Mouse (Mus musculus) embryonic facial prominence, embryonic 13.5 days (tissue): Measurements from ENCODE around the gene Ahdc1. TPM values are rescaled to one million over a fixed set of nuclear protein-coding genes. Genes with fewer than 3 reads are reported as not detected.

Experiments used
- ATAC-seq: fragments of 200-750 bp; cut with Nextera tagmentation; 2 replicates; pipeline ENCODE4 v1.8.0; 2017; ENCODE audit warnings: low read depth; ENCODE audit not compliant: insufficient number of reproducible peaks, insufficient read depth, low FRiP score, low TSS enrichment
- H3K27ac ChIP-seq: fragments of 300-500 bp; sonication (generic); 2 replicates; pipeline ENCODE4 v1.5.1; 2015; ENCODE audit warnings: moderate library complexity, mild to moderate bottlenecking, inconsistent platforms
- H3K27me3 ChIP-seq: fragments of 300-500 bp; sonication (generic); 2 replicates; pipeline ENCODE4 v1.6.1; 2015; ENCODE audit warnings: mild to moderate bottlenecking, inconsistent platforms
- H3K36me3 ChIP-seq: fragments of 300-500 bp; sonication (generic); 2 replicates; pipeline ENCODE4 v1.6.1; 2015; ENCODE audit warnings: mild to moderate bottlenecking, inconsistent platforms
- H3K4me1 ChIP-seq: fragments of 300-500 bp; sonication (generic); 2 replicates; pipeline ENCODE4 v1.6.1; 2015; ENCODE audit warnings: inconsistent platforms
- H3K4me2 ChIP-seq: fragments of 300-500 bp; sonication (generic); 2 replicates; pipeline ENCODE4 v1.6.1; 2015; ENCODE audit warnings: moderate library complexity, mild to moderate bottlenecking, inconsistent platforms
- H3K4me3 ChIP-seq: fragments of 300-500 bp; sonication (generic); 2 replicates; pipeline ENCODE4 v1.5.1; 2015; ENCODE audit warnings: mild to moderate bottlenecking, inconsistent platforms
- H3K9ac ChIP-seq: fragments of 300-500 bp; sonication (generic); 2 replicates; pipeline ENCODE4 v1.6.1; 2015; ENCODE audit warnings: mild to moderate bottlenecking, inconsistent platforms
- H3K9me3 ChIP-seq: fragments of 300-500 bp; sonication (generic); 2 replicates; pipeline ENCODE4 v1.6.1; 2016; ENCODE audit warnings: inconsistent platforms
- WGBS: fragments of 180-500 bp; shearing (Covaris S2); methylation state at CpG from one replicate; pipeline ENCODE4 v1.1.7; 2015; ENCODE audit warnings: mixed read lengths; 5-methylcytosine and 5-hydroxymethylcytosine counted together
- polyA plus RNA-seq: library from polyadenylated mRNA; unstranded; fragments of >200 nt; fragmentation: Nextera tagmentation; extraction: Ambion mirVana; gene quantifications from 2 replicates; pipeline ENCODE4 v1.2.1, GENCODE M21; 2015

The Ahdc1 gene
- polyA plus RNA-seq, 1 experiment from 2014 or later = 12.8 TPM

- Histone ChIP-seq H3K9ac (peak within 1 kb of the TSS; percentile 36; the same call in 1 of the 2 replicates), H3K9me3 (no peaks in the 10 kb centered on the region), H3K4me3 (peak within 1 kb of the TSS; percentile 25), H3K27ac (no peak within 1 kb of the TSS), H3K4me1 (peaks cover 19% of the 10 kb centered on the region), H3K36me3 (no peaks in the 10 kb centered on the region), H3K4me2 (peak within 1 kb of the TSS; percentile 50), H3K27me3 (peaks cover 64% of the 10 kb centered on the region)
- WGBS = 10% methylated on average over 21 of the region's 21 CpGs
- no peak for ATAC-seq
Measured at GRCm38 (mm10) chr4:132973814-132974398, 37.2 kb upstream of the Ahdc1 start, which contains the start of gene Fgr. Fgr (plus strand) TSS chr4:132974095.

- 3% methylated on average over 15 of the region's 15 CpGs for WGBS
- Histone ChIP-seq H3K4me2 (peak overlapping the region; percentile 50), H3K9ac (peak overlapping the region; percentile 36; the same call in 1 of the 2 replicates), H3K27me3 (peaks cover 64% of the 10 kb centered on the region), H3K4me1 (peaks cover 19% of the 10 kb centered on the region), H3K36me3 (no peaks in the 10 kb centered on the region), H3K4me3 (peak overlapping the region; percentile 25), H3K9me3 (no peaks in the 10 kb centered on the region), H3K27ac (no peak overlapping the region)
- ATAC-seq = no peak
Measured at GRCm38 (mm10) chr4:132974904-132975303, 36.2 kb upstream of the Ahdc1 start.

DNA sequence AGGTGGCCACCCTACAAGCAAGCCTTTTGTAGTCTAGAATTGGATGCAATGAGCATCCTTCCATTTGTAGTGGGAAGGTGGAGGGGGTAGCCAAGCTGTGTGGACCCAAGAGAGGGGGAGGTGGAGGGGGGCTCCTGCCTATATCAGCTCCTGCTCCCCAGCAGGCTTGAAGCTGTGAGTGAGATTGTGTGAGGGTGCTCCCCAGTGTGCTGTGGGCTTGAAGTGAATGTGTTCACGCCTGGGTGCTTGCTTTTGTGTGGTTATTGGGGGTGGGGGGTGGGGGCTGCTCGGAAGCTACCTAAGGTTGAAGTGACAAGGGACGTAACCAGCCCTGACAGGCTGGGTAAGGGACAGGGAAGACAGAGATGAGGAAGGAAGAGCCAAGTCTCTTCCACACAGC lies 35.3 kb upstream of the Ahdc1 start:
- Histone ChIP-seq H3K9ac (no peak overlapping the region), H3K4me2 (no peak overlapping the region), H3K27me3 (peaks cover 64% of the 10 kb centered on the region), H3K4me3 (no peak overlapping the region), H3K9me3 (no peaks in the 10 kb centered on the region), H3K4me1 (peaks cover 19% of the 10 kb centered on the region), H3K36me3 (no peaks in the 10 kb centered on the region), H3K27ac (no peak overlapping the region)
- ATAC-seq = no peak
- 69% methylated on average over 3 of the region's 3 CpGs for WGBS

DNA sequence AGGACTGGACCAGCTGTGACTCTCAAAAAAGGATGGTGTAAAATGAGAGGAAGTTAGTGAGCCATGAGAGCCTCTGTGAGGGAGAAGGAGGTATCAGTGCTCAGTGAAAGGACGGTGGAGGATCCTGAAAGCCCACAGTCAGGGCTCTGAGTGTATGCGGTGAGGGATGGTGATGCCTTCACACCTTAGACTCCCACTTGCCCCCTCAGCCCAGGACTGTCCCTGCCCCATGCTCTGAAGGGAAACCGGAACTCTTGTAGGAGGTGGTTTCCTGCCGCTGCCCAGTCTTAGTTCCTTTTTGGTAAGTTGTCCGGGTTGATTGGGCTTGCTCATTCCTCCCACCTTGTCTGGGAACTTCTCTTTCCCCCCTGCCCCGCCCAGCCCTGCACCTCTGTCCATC lies 34.3 kb upstream of the Ahdc1 start:
- Histone ChIP-seq H3K9ac (no peak overlapping the region), H3K36me3 (no peaks in the 10 kb centered on the region), H3K4me2 (no peak overlapping the region), H3K4me1 (peaks cover 19% of the 10 kb centered on the region), H3K9me3 (no peaks in the 10 kb centered on the region), H3K27ac (no peak overlapping the region), H3K27me3 (peaks cover 59% of the 10 kb centered on the region), H3K4me3 (no peak overlapping the region)
- 75% methylated on average over 6 of the region's 6 CpGs for WGBS
- no peak for ATAC-seq

GRCm38 (mm10) chr4:132977597-132977996 lies 33.5 kb upstream of the Ahdc1 start:
- H3K36me3 ChIP-seq = no peaks in the 10 kb centered on the region
- 33% methylated on average over 5 of the region's 5 CpGs for WGBS
- H3K9me3 ChIP-seq = no peaks in the 10 kb centered on the region
- H3K4me3 ChIP-seq = no peak overlapping the region
- H3K27me3 ChIP-seq = peaks cover 50% of the 10 kb centered on the region
- no peak overlapping the region for H3K9ac ChIP-seq
- H3K4me1 ChIP-seq = peaks cover 19% of the 10 kb centered on the region
- no peak for ATAC-seq
- no peak overlapping the region for H3K4me2 ChIP-seq
- no peak overlapping the region for H3K27ac ChIP-seq

DNA sequence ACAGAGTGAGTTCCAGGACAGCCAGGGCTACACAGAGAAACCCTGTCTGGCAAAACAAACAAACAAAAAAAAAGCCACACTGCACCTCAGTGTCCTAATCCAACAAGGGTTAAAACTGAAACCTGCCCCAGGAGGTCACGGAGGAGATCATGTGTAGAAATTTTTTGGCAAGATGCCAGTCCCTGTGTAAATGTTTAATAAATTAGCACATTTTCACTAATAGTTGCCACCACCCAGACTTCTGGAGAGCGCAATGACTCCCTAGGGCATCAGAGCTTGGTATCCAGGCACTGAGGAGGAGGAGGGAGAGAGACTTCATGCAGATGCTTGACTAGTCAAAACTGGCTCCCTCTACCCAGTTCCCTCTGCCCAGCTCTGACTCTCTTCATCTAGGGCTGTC lies 31.9 kb upstream of the Ahdc1 start:
- no peak for ATAC-seq
- Histone ChIP-seq H3K9ac (no peak overlapping the region), H3K36me3 (no peaks in the 10 kb centered on the region), H3K4me2 (no peak overlapping the region), H3K27ac (no peak overlapping the region), H3K4me3 (no peak overlapping the region), H3K27me3 (peaks cover 34% of the 10 kb centered on the region), H3K9me3 (no peaks in the 10 kb centered on the region), H3K4me1 (peaks cover 17% of the 10 kb centered on the region)
- WGBS = 69% methylated on average over 2 of the region's 2 CpGs

- Histone ChIP-seq H3K4me3 (no peak overlapping the region), H3K27me3 (peaks cover 10% of the 10 kb centered on the region), H3K4me2 (no peak overlapping the region), H3K9me3 (no peaks in the 10 kb centered on the region), H3K9ac (no peak overlapping the region), H3K36me3 (no peaks in the 10 kb centered on the region), H3K27ac (no peak overlapping the region), H3K4me1 (peaks cover 8% of the 10 kb centered on the region)
- 66% methylated on average over 6 of the region's 6 CpGs for WGBS
- no peak for ATAC-seq
Measured at GRCm38 (mm10) chr4:132981621-132982020, 29.4 kb upstream of the Ahdc1 start.

DNA sequence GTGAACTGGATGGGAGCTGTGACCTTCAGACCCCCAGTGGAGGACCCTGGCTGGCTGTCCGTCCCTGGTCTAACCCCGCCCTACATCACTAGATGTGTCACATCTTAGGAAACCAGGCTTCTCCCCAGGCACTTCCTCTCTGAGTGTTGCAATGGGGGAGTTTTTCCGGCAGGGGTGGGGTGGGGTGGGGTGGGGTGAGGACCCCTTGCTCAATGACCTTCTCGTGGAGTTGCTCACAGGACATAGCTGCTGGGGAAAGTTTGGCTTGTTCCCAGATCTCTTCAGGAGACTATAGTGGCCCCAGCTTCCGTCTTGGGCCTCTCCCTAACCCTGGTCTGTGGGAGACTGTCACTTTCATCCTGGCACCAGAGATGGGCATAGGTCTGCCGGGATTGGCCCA lies 28.1 kb upstream of the Ahdc1 start:
- Histone ChIP-seq H3K9ac (no peak overlapping the region), H3K9me3 (no peaks in the 10 kb centered on the region), H3K4me3 (no peak overlapping the region), H3K27me3 (no peaks in the 10 kb centered on the region), H3K4me2 (no peak overlapping the region), H3K36me3 (no peaks in the 10 kb centered on the region), H3K27ac (no peak overlapping the region), H3K4me1 (peaks cover 8% of the 10 kb centered on the region)
- 72% methylated on average over 6 of the region's 6 CpGs for WGBS
- ATAC-seq = no peak

GRCm38 (mm10) chr4:132983664-132984512 lies 27.2 kb upstream of the Ahdc1 start:
- H3K27ac ChIP-seq = 0 out of 2 replicates have a peak overlapping the region, but pooled peaks have one; percentile 12
- no peak overlapping the region for H3K4me2 ChIP-seq
- H3K9me3 ChIP-seq = no peaks in the 10 kb centered on the region
- ATAC-seq = no peak
- H3K9ac ChIP-seq = no peak overlapping the region
- no peak overlapping the region for H3K4me3 ChIP-seq
- peaks cover 8% of the 10 kb centered on the region for H3K4me1 ChIP-seq
- no peaks in the 10 kb centered on the region for H3K27me3 ChIP-seq
- 65% methylated on average over 7 of the region's 7 CpGs for WGBS
- no peaks in the 10 kb centered on the region for H3K36me3 ChIP-seq

DNA sequence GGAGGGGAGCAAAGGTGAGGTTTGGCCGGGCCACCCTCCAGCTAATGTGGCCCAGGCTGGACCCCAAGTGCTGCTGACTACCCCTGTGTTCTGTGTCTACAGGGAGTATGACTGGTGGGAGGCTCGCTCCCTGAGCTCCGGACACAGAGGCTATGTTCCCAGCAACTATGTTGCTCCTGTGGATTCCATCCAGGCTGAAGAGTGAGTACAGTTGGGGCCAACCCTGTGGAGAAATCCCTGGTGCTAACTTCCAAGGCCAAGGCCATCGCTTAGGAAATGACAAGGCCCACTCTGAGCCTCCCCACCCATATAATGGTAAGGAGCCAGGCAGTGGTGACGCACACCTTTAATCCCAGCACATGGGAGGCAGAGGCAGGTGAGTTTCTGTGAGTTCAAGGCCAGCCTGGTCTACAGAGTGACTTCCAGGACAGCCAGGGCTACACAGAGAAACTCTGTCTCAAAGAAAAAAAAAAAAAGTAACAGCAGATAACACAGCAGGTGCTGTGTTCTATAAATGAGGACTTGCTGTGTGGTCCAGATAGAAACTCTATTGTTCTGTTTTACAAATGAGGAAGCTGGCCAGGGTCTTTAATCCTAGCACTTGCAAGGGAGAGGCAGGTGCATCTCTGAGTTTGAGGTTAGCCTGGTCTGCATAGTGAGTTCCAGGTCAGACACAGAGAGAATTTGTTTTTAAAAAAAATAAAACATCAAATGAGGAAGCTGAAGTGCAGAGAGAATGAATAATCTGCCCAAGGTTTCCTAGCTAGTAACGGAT lies 22.3 kb upstream of the Ahdc1 start:
- peaks cover 11% of the 10 kb centered on the region for H3K4me1 ChIP-seq
- H3K27me3 ChIP-seq = no peaks in the 10 kb centered on the region
- H3K9ac ChIP-seq = no peak overlapping the region
- ATAC-seq = no peak
- H3K4me2 ChIP-seq = no peak overlapping the region
- H3K36me3 ChIP-seq = no peaks in the 10 kb centered on the region
- WGBS = 86% methylated on average over 6 of the region's 6 CpGs
- H3K9me3 ChIP-seq = no peaks in the 10 kb centered on the region
- H3K27ac ChIP-seq = no peak overlapping the region
- H3K4me3 ChIP-seq = no peak overlapping the region

- Histone ChIP-seq H3K9me3 (no peaks in the 10 kb centered on the region), H3K4me1 (peaks cover 5% of the 10 kb centered on the region; the same call in 1 of the 2 replicates), H3K27me3 (no peaks in the 10 kb centered on the region), H3K4me2 (no peak overlapping the region), H3K36me3 (no peaks in the 10 kb centered on the region), H3K4me3 (no peak overlapping the region), H3K9ac (no peak overlapping the region), H3K27ac (no peak overlapping the region)
- WGBS = 51% methylated on average over 4 of the region's 4 CpGs
- no peak for ATAC-seq
Measured at GRCm38 (mm10) chr4:132993553-132993952, 17.5 kb upstream of the Ahdc1 start.
